Mouse (Mus musculus): ENCODE results near the gene 1700047I17Rik2. TPM values are rescaled to one million over a fixed set of nuclear protein-coding genes. Genes with fewer than 3 reads are reported as not detected.
A peak's percentile ranks its signal among the peaks of the same experiment; 100 is the strongest.
"Not testable (repeated sequence)": the region's sequence is repeated elsewhere in the genome, so short reads cannot be mapped to it uniquely, and the experiment has no call there.

1700047I17Rik2 gene
- 2.1 and 9.4 TPM in 2 replicates for total RNA-seq (2014; fragmentation: Nextera tagmentation)
- not detected in 2 replicates for total RNA-seq (2017)

DNA sequence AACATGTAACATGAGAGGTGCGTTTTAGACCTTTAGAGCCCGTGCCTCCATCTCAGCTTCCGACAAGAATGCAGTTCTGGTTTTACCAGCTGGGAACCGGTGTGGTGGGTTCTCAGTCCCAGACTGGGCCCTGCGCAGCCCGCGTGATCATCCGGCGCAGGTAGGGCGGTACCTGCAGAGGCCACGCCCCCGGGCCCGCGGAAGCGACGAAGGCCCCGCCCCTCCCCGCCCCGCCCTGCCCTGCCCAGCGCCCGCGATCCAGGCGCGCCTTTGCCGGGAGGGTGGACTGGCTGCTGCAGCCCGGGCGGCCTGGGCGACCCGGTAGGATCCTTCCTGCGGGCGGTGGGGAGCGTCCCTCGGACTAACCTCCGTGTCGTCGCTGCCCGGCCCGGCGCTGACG lies at the start of gene 1700047I17Rik2:
1700047I17Rik2 (plus strand) TSS at position 287 of the 400 bp plus-strand sequence.
- peak; percentile 93 for ATAC-seq (replicated peaks; ENCODE audit: poor library complexity, severe bottlenecking)

GRCm38 (mm10) chr12:55154559-55155448 lies 44.6 kb upstream of the 1700047I17Rik2 start, which contains the start of gene Srp54b:
TSS of gene Srp54b (plus strand) at chr12:55155104.
- peak; percentile 80 for ATAC-seq (replicated peaks; ENCODE audit: poor library complexity, severe bottlenecking)

- ATAC-seq (replicated peaks; ENCODE audit: poor library complexity, severe bottlenecking), result peak; percentile 44
Observed at GRCm38 (mm10) chr12:55155449-55155783, 44.0 kb upstream of the 1700047I17Rik2 start.

DNA sequence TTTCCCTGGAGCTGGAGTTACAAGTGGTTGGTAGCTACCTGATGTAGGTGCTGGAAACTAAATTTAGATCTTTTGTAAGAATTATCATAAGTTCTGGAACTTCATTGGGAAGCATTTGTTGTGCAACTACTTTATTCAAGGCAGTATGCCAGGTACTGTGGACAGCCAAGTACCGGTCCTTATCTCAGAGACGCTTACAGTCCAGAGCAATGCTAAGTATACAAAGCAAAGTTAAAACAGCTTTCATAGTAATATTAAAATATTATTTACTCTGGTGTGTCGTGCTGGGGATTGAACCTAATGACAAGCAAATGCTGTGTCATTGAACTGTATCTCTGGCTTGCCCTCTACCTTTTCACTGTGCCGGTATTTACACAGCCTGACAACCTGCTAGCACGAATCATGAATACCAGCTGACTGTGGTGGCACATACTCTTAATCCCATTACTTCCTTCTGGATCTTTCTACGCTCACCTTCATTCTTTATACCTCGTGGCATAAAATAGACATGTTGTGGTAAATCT lies 32.3 kb upstream of the 1700047I17Rik2 start:
- ATAC-seq (replicated peaks; ENCODE audit: poor library complexity, severe bottlenecking), result not testable (repeated sequence)

DNA sequence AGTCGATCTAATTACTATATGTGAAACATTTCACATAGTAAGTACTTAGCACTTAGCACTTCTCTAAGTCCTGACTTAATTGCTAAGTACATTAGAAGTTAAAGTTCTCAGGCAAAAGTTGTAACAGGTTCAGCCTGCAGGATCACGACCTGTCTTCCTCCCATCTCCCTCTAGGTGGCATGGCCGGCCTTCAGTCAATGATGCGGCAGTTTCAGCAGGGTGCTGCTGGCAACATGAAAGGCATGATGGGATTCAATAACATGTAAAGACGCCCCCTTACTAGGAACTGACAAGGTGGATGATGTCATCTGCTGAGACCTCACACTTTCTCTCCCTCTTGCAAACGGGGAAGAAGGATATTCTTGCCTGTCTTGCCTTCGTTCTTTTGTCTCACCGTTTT lies 11.7 kb upstream of the 1700047I17Rik2 start:
- ATAC-seq (replicated peaks; ENCODE audit: poor library complexity, severe bottlenecking), result peak; percentile 95

DNA sequence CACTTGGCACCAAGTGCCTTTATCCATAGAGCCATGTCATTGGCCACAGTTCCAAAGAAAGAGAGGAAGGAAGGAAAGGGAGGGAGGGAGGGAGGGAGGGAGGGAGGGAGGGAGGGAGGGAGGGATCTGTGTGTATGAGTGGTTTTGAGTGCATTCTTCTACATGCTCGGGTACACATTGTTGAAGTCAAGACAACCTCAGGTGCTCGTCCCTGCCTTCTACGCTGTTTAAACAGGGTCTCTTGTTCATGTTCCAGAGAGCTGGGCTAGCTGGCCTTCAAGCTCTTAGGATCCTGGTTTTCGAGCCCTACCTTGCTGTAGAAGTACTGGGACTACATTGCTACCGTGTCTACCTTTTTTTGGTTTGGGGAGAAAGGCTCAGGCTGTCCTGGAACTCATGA lies 10.3 kb upstream of the 1700047I17Rik2 start:
- ATAC-seq (replicated peaks; ENCODE audit: poor library complexity, severe bottlenecking), result not testable (repeated sequence)

DNA sequence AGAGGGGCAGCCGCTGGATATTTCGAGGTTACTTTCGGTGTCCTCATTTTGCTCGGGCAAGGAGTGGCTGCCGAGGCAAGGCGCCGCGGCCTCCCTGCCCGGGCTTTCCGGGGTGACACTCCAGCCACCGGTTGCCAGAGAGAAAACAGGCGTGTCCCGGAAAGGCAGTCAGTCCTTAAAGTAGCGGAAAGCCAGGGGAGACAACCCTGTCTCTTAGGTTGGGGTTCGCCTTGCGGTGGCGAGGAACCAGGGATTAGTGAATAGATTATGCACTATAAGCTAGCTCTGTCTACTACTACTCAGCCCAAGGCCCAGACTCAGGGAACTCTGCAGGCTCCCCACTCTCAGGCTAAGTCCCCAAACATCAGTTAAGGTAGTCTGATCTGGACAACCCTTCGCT lies 407 bp downstream of the 1700047I17Rik2 start:
- ATAC-seq (replicated peaks; ENCODE audit: poor library complexity, severe bottlenecking), result peak; percentile 57

- ATAC-seq (replicated peaks; ENCODE audit: poor library complexity, severe bottlenecking), result not testable (repeated sequence)
Observed at GRCm38 (mm10) chr12:55212944-55213343, 13.6 kb downstream of the 1700047I17Rik2 start.

DNA sequence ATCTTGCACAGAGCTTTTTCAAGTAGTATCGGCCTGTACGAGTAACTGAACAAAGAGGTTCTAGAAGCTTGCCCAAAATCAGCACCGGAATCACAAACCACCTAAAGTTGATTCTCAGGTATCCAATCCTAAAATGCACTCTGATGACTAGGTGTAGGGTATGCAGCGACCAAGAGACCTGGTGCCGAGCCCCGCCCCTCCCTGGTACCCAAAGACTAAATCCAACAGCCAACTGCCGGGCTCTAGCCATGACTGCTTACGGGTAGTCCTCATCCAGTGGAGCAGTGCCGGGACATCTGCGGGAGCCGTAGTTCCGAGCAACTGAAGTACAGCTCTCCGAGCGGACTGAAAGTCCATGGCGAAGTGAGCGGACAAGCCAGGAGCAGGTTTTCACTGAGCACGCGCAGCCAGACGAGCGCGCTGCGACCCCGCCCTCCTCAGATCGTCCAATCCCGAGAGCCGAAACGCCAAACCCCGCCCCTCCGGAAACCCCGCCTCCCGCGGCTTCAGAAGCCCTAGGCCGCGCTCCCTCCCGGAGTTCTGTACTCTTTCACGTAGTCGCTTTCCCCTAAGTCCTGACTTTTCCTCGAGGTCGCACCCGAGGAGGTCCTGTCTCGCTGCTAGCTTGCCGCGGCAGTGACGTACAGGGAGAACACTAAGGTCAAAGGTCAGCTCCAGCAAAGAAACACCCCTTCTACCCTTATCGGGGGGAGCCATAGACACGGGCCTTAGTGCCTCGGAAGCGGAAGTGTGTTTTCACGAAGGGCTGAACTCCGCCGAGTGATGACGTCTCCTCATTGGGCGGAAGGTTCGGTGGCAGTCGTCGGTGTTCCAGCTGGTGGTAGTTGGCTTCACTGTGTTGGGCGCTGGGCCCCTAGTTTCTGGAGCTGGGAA lies 30.5 kb downstream of the 1700047I17Rik2 start, which contains the start of gene Srp54c:
Srp54c (plus strand) TSS at position 543 of the 894 bp plus-strand sequence.
- peak; percentile 80 for ATAC-seq (replicated peaks; ENCODE audit: poor library complexity, severe bottlenecking)

DNA sequence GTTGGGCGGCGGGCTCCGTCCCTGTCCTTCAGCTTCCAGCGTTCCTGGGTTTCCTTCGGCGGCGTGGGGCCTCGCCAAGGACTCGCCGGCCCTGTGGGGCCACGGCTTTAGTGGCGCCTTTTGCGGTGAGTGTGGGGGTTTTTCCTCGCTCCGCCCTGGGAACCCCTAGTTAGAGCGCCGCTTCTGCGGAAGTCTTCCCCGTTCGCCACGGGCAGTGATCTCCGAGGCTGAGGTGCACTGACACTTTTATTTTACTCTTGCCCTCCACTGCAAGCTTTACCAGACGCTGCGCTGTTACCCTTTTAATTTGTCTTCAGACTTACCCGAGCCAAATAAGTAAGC lies 31.1 kb downstream of the 1700047I17Rik2 start:
- not testable (repeated sequence) for ATAC-seq (replicated peaks; ENCODE audit: poor library complexity, severe bottlenecking)

DNA sequence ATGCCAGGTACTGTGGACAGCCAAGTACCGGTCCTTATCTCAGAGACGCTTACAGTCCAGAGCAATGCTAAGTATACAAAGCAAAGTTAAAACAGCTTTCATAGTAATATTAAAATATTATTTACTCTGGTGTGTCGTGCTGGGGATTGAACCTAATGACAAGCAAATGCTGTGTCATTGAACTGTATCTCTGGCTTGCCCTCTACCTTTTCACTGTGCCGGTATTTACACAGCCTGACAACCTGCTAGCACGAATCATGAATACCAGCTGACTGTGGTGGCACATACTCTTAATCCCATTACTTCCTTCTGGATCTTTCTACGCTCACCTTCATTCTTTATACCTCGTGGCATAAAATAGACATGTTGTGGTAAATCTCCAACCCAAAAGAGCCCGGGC lies 42.9 kb downstream of the 1700047I17Rik2 start:
- ATAC-seq (replicated peaks; ENCODE audit: poor library complexity, severe bottlenecking), result not testable (repeated sequence)

DNA sequence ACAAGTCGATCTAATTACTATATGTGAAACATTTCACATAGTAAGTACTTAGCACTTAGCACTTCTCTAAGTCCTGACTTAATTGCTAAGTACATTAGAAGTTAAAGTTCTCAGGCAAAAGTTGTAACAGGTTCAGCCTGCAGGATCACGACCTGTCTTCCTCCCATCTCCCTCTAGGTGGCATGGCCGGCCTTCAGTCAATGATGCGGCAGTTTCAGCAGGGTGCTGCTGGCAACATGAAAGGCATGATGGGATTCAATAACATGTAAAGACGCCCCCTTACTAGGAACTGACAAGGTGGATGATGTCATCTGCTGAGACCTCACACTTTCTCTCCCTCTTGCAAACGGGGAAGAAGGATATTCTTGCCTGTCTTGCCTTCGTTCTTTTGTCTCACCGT lies 62.6 kb downstream of the 1700047I17Rik2 start:
- peak; percentile 93 for ATAC-seq (replicated peaks; ENCODE audit: poor library complexity, severe bottlenecking)

DNA sequence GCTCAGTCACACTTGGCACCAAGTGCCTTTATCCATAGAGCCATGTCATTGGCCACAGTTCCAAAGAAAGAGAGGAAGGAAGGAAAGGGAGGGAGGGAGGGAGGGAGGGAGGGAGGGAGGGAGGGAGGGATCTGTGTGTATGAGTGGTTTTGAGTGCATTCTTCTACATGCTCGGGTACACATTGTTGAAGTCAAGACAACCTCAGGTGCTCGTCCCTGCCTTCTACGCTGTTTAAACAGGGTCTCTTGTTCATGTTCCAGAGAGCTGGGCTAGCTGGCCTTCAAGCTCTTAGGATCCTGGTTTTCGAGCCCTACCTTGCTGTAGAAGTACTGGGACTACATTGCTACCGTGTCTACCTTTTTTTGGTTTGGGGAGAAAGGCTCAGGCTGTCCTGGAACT lies 64.0 kb downstream of the 1700047I17Rik2 start:
- not testable (repeated sequence) for ATAC-seq (replicated peaks; ENCODE audit: poor library complexity, severe bottlenecking)

Other genes starting within 250 kb of the 1700047I17Rik2 start
- gene Gm20403, start 213.1 kb upstream of the 1700047I17Rik2 start, total RNA-seq (2014; fragmentation: Nextera tagmentation), result not detected in 2 replicates
- gene Gm20403, start 213.1 kb upstream of the 1700047I17Rik2 start, total RNA-seq (2017), result not detected in 2 replicates
- gene Baz1a, start 185.2 kb upstream of the 1700047I17Rik2 start, total RNA-seq (2014; fragmentation: Nextera tagmentation), result 153 and 161 TPM in 2 replicates
- 156 and 170 TPM in 2 replicates for gene Baz1a, start 185.2 kb upstream of the 1700047I17Rik2 start, total RNA-seq (2017)
- gene 2700097O09Rik, start 119.5 kb upstream of the 1700047I17Rik2 start, total RNA-seq (2014; fragmentation: Nextera tagmentation), result 5.2 and 36.6 TPM in 2 replicates
- 10.6 and 12.1 TPM in 2 replicates for gene 2700097O09Rik, start 119.5 kb upstream of the 1700047I17Rik2 start, total RNA-seq (2017)
- 80.6 and 85.1 TPM in 2 replicates for gene Srp54a, start 119.3 kb upstream of the 1700047I17Rik2 start, total RNA-seq (2014; fragmentation: Nextera tagmentation)
- 237 and 257 TPM in 2 replicates for gene Srp54a, start 119.3 kb upstream of the 1700047I17Rik2 start, total RNA-seq (2017)
- gene Fam177a, start 75.1 kb upstream of the 1700047I17Rik2 start, total RNA-seq (2014; fragmentation: Nextera tagmentation), result 7.7 TPM in 1 of 2 replicates, not detected in the other
- 10.7 and 11.1 TPM in 2 replicates for gene Fam177a, start 75.1 kb upstream of the 1700047I17Rik2 start, total RNA-seq (2017)
- 23.0 and 23.9 TPM in 2 replicates for gene Srp54b, start 44.5 kb upstream of the 1700047I17Rik2 start, total RNA-seq (2014; fragmentation: Nextera tagmentation)
- gene Srp54b, start 44.5 kb upstream of the 1700047I17Rik2 start, total RNA-seq (2017), result 78.1 and 98.4 TPM in 2 replicates
- 39.1 and 52.6 TPM in 2 replicates for gene Srp54c, start 30.6 kb downstream of the 1700047I17Rik2 start, total RNA-seq (2014; fragmentation: Nextera tagmentation)
- gene Srp54c, start 30.6 kb downstream of the 1700047I17Rik2 start, total RNA-seq (2017), result 102 and 105 TPM in 2 replicates
- 34.0 and 34.8 TPM in 2 replicates for gene 1110008L16Rik, start 100.0 kb downstream of the 1700047I17Rik2 start, total RNA-seq (2014; fragmentation: Nextera tagmentation)
- gene 1110008L16Rik, start 100.0 kb downstream of the 1700047I17Rik2 start, total RNA-seq (2017), result 24.6 and 36.7 TPM in 2 replicates
- gene Ppp2r3c, start 103.4 kb downstream of the 1700047I17Rik2 start, total RNA-seq (2014; fragmentation: Nextera tagmentation), result 25.8 and 31.2 TPM in 2 replicates
- gene Ppp2r3c, start 103.4 kb downstream of the 1700047I17Rik2 start, total RNA-seq (2017), result 28.6 and 30.4 TPM in 2 replicates
- 302 and 383 TPM in 2 replicates for gene Psma6, start 184.6 kb downstream of the 1700047I17Rik2 start, total RNA-seq (2014; fragmentation: Nextera tagmentation)
- gene Psma6, start 184.6 kb downstream of the 1700047I17Rik2 start, total RNA-seq (2017), result 365 and 381 TPM in 2 replicates